Mouse (Mus musculus): ENCODE measurements at regions not wholly inside any gene's neighbourhood (a gene's known extent, or its start where the extent isn't known, plus 50 kb on each side); places are given as distances from the start of the nearest gene placed in this dataset.

DNA sequence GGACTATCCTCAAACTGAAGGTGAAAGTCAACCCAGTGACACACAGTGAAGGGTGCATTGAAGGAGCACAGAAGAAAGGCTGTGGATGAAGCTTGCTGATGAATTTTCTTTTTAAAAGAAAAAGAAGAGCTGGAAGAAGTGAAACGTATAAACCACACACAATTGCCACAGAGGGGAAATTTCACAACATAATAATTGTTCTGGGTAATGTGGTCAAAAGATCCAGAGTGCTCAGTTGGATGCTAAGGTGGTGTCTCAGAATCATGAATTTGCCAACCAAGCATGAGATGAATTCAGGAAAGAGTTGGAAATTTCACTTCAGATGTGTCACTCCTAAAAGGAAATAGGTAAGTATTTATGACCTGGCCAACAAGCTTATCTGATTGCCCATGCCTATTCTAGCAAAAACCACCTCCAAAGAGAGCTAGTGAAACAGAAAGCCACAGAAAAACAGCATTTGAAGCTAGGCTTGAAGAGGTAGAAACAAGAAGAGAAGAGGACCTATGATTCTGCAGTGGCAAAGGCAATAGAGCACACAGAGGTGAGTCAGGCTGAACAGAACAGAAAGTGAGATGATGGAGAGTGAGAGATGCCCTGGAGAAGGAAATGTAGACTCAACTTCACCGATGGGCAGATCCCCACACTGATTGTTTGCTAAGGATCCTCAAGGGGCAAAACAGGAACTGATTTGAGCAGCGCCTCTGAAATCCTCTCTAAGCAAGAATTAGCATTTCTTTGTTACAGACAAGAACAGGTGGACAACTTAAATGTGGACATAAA lies 922.7 kb downstream of the Pla2g4a start:
- Histone ChIP-seq H3K4me1 (ENCODE audit: control insufficient read depth, insufficient read depth, low read length) (no peaks in the 10 kb centered on the region), H3K27ac (no peak overlapping the region), H3K36me3 (ENCODE audit: control insufficient read depth, insufficient read depth, low read length) (no peaks in the 10 kb centered on the region), H3K4me3 (no peak overlapping the region), H3K27me3 (ENCODE audit: control insufficient read depth, insufficient read depth, low read length) (no peaks in the 10 kb centered on the region), H3K79me2 (replicated peaks; ENCODE audit: control insufficient read depth, insufficient read depth, low read length) (no peaks in the 10 kb centered on the region), H3K9ac (ENCODE audit: low read depth, low read length) (no peak overlapping the region)
- TF ChIP-seq CTCF (IDR thresholded peaks at IDR 0.05): no peak
- WGBS: 53% methylated on average over 3 of the region's 3 CpGs
- no peak for DNase-seq
- intact Hi-C loops (cut with DNase I): no loop called here

DNA sequence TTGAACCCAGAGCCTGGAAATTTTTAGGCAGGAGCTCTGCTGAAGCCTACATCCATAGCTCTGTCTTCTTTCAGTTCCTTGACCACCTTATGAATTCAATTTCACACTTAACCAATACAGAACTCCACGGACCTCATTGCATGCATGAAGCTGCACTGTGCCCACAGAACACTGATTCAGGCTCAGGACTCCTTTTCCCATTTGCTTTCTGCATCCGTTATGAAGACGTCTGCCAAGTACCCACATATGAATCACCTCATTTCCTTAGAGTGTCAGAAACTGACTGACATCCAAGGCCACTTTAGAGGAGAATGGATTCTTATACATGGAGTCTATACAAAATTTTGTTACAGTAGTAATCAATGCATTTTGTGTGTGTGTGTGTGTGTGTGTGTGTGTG lies 932.8 kb downstream of the Pla2g4a start:
- no peaks in the 10 kb centered on the region for H3K4me1 ChIP-seq (ENCODE audit: control insufficient read depth, insufficient read depth, low read length)
- intact Hi-C loops (cut with DNase I): no loop called here
- H3K9ac ChIP-seq (ENCODE audit: low read depth, low read length): no peak overlapping the region
- H3K79me2 ChIP-seq (replicated peaks; ENCODE audit: control insufficient read depth, insufficient read depth, low read length): no peaks in the 10 kb centered on the region
- no peak for DNase-seq
- TF ChIP-seq POLR2A (IDR thresholded peaks at IDR 0.05; ENCODE audit: insufficient read depth, low read depth, low read length) (no peak), CTCF (IDR thresholded peaks at IDR 0.05) (no peak), EP300 (IDR thresholded peaks at IDR 0.05; ENCODE audit: insufficient read depth, low read depth, low read length) (no peak)
- H3K27me3 ChIP-seq (ENCODE audit: control insufficient read depth, insufficient read depth, low read length): no peaks in the 10 kb centered on the region
- H3K36me3 ChIP-seq (ENCODE audit: control insufficient read depth, insufficient read depth, low read length): no peaks in the 10 kb centered on the region
- 59% methylated on average over 3 of the region's 3 CpGs for WGBS
- no peak overlapping the region for H3K4me3 ChIP-seq
- H3K27ac ChIP-seq: no peak overlapping the region

GRCm38 (mm10) chr1:149021734-149022133 lies 939.4 kb downstream of the Pla2g4a start:
- H3K36me3 ChIP-seq (ENCODE audit: control insufficient read depth, insufficient read depth, low read length): no peaks in the 10 kb centered on the region
- H3K27me3 ChIP-seq (ENCODE audit: control insufficient read depth, insufficient read depth, low read length): no peaks in the 10 kb centered on the region
- H3K4me1 ChIP-seq (ENCODE audit: control insufficient read depth, insufficient read depth, low read length): no peaks in the 10 kb centered on the region
- DNase-seq: no peak
- intact Hi-C loops (cut with DNase I): no loop called here
- no peak overlapping the region for H3K27ac ChIP-seq
- H3K4me3 ChIP-seq: no peak overlapping the region
- no peak overlapping the region for H3K9ac ChIP-seq (ENCODE audit: low read depth, low read length)
- no peaks in the 10 kb centered on the region for H3K79me2 ChIP-seq (replicated peaks; ENCODE audit: control insufficient read depth, insufficient read depth, low read length)
- TF ChIP-seq CTCF (IDR thresholded peaks at IDR 0.05): no peak

GRCm38 (mm10) chr1:149021273-149021672 lies 939.8 kb downstream of the Pla2g4a start:
- intact Hi-C loops (cut with DNase I): no loop called here
- no peak overlapping the region for H3K4me3 ChIP-seq
- no peaks in the 10 kb centered on the region for H3K27me3 ChIP-seq (ENCODE audit: control insufficient read depth, insufficient read depth, low read length)
- no peaks in the 10 kb centered on the region for H3K36me3 ChIP-seq (ENCODE audit: control insufficient read depth, insufficient read depth, low read length)
- no peaks in the 10 kb centered on the region for H3K4me1 ChIP-seq (ENCODE audit: control insufficient read depth, insufficient read depth, low read length)
- DNase-seq: no peak
- H3K79me2 ChIP-seq (replicated peaks; ENCODE audit: control insufficient read depth, insufficient read depth, low read length): no peaks in the 10 kb centered on the region
- H3K27ac ChIP-seq: no peak overlapping the region
- no peak overlapping the region for H3K9ac ChIP-seq (ENCODE audit: low read depth, low read length)
- TF ChIP-seq EP300 (IDR thresholded peaks at IDR 0.05; ENCODE audit: insufficient read depth, low read depth, low read length) (no peak), POLR2A (IDR thresholded peaks at IDR 0.05; ENCODE audit: insufficient read depth, low read depth, low read length) (no peak), CTCF (IDR thresholded peaks at IDR 0.05) (no peak)
- WGBS: 74% methylated on average over 1 of the region's 1 CpGs

DNA sequence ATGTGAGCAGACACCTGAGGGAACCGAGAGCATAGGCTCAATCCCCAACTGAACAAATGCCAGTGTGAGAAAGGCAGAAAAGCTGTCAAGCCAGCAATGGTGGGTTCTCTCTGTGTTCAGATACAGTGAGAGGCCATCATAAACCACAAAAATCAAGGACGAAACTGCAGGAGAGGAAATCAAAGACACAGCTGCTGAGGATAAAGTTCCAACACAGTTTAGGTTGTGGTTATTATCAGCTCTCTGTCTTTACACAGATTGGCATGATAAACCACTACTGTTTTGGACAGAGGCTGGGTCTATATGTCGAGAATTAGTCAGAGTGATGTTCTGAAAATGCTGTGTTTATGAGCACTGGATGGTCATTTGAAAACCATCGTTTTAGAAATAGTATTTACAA lies 946.5 kb downstream of the Pla2g4a start:
- H3K9ac ChIP-seq (ENCODE audit: low read depth, low read length): no peak overlapping the region

GRCm38 (mm10) chr1:149010767-149011166 lies 950.3 kb downstream of the Pla2g4a start:
- no peak for TF ChIP-seq CTCF (IDR thresholded peaks at IDR 0.05)
- TF ChIP-seq POLR2A (IDR thresholded peaks at IDR 0.05; ENCODE audit: insufficient read depth, low read depth, low read length): no peak
- TF ChIP-seq EP300 (IDR thresholded peaks at IDR 0.05; ENCODE audit: insufficient read depth, low read depth, low read length): no peak
- Histone ChIP-seq H3K4me1 (ENCODE audit: control insufficient read depth, insufficient read depth, low read length) (no peaks in the 10 kb centered on the region), H3K79me2 (replicated peaks; ENCODE audit: control insufficient read depth, insufficient read depth, low read length) (no peaks in the 10 kb centered on the region), H3K27ac (no peak overlapping the region), H3K4me3 (no peak overlapping the region), H3K36me3 (ENCODE audit: control insufficient read depth, insufficient read depth, low read length) (no peaks in the 10 kb centered on the region), H3K9ac (ENCODE audit: low read depth, low read length) (no peak overlapping the region), H3K27me3 (ENCODE audit: control insufficient read depth, insufficient read depth, low read length) (no peaks in the 10 kb centered on the region)
- no peak for DNase-seq
- intact Hi-C loops (cut with DNase I): no loop called here

More for the DNA sequence above, 946.5 kb downstream of the Pla2g4a start:
- H3K79me2 ChIP-seq (replicated peaks; ENCODE audit: control insufficient read depth, insufficient read depth, low read length): no peaks in the 10 kb centered on the region
- intact Hi-C loops (cut with DNase I): no loop called here
- WGBS: 58% methylated on average over 4 of the region's 4 CpGs
- no peak overlapping the region for H3K27ac ChIP-seq
- TF ChIP-seq EP300 (IDR thresholded peaks at IDR 0.05; ENCODE audit: insufficient read depth, low read depth, low read length): no peak
- no peak for TF ChIP-seq POLR2A (IDR thresholded peaks at IDR 0.05; ENCODE audit: insufficient read depth, low read depth, low read length)
- TF ChIP-seq CTCF (IDR thresholded peaks at IDR 0.05): no peak
- H3K36me3 ChIP-seq (ENCODE audit: control insufficient read depth, insufficient read depth, low read length): no peaks in the 10 kb centered on the region
- no peaks in the 10 kb centered on the region for H3K4me1 ChIP-seq (ENCODE audit: control insufficient read depth, insufficient read depth, low read length)
- DNase-seq: no peak
- H3K4me3 ChIP-seq: no peak overlapping the region
- H3K27me3 ChIP-seq (ENCODE audit: control insufficient read depth, insufficient read depth, low read length): no peaks in the 10 kb centered on the region
